Mouse (Mus musculus) heart, embryonic 16.5 days (tissue): ENCODE results near the gene Irf2. TPM values are rescaled to one million over a fixed set of nuclear protein-coding genes. Genes with fewer than 3 reads are reported as not detected.
A peak's percentile ranks its signal among the peaks of the same experiment; 100 is the strongest.

Experiments used
- ATAC-seq: fragments of 200-750 bp; cut with Nextera tagmentation; replicated peaks from 2 replicates; pipeline ENCODE4 v1.8.0; 2017; ENCODE audit warnings: moderate number of reproducible peaks; ENCODE audit not compliant: insufficient read depth, low FRiP score; ENCODE audit errors: extremely low read depth
- H3K27ac ChIP-seq: fragments of 300-500 bp; sonication (generic); 2 replicates; pipeline ENCODE4 v1.5.1; 2014; ENCODE audit warnings: mild to moderate bottlenecking, low read length, control low read depth, moderate library complexity
- H3K27me3 ChIP-seq: fragments of 300-500 bp; sonication (generic); 2 replicates; pipeline ENCODE4 v1.6.1; 2014; ENCODE audit warnings: low read length, mixed read lengths; ENCODE audit not compliant: control insufficient read depth, insufficient read depth
- H3K36me3 ChIP-seq: fragments of 300-500 bp; sonication (generic); 2 replicates; pipeline ENCODE4 v1.6.1; 2014; ENCODE audit not compliant: control insufficient read depth, insufficient read depth
- H3K4me1 ChIP-seq: fragments of 300-500 bp; sonication (generic); 2 replicates; pipeline ENCODE4 v1.6.1; 2014; ENCODE audit warnings: low read length, mixed read lengths; ENCODE audit not compliant: control insufficient read depth, insufficient read depth
- H3K4me2 ChIP-seq: fragments of 300-500 bp; sonication (generic); 2 replicates; pipeline ENCODE4 v1.6.1; 2014; ENCODE audit warnings: low read depth, mild to moderate bottlenecking, control low read depth, low read length
- H3K4me3 ChIP-seq: fragments of 300-500 bp; sonication (generic); 2 replicates; pipeline ENCODE4 v1.5.1; 2014; ENCODE audit warnings: mild to moderate bottlenecking, control low read depth, low read length
- H3K9ac ChIP-seq: fragments of 300-500 bp; sonication (generic); 2 replicates; pipeline ENCODE4 v1.6.1; 2014; ENCODE audit warnings: low read length, control low read depth
- H3K9me3 ChIP-seq: fragments of 300-500 bp; sonication (generic); replicated peaks from 2 replicates; pipeline ENCODE4 v1.6.1; 2016; ENCODE audit warnings: low read length; ENCODE audit not compliant: control insufficient read depth
- WGBS: fragments of 180-500 bp; shearing (Covaris S2); extraction: QIAGEN DNeasy Blood & Tissue Kit; methylation state at CpG from one replicate; pipeline ENCODE4 v1.1.7; 2014; 5-methylcytosine and 5-hydroxymethylcytosine counted together
- polyA plus RNA-seq: library from polyadenylated mRNA; unstranded; fragments of >200 nt; fragmentation: Nextera tagmentation; extraction: Ambion mirVana; gene quantifications from 2 replicates; pipeline ENCODE4 v1.2.1, GENCODE M21; 2015

Irf2 gene
- polyA plus RNA-seq, 1 experiment from 2014 or later: 22.5 TPM

DNA sequence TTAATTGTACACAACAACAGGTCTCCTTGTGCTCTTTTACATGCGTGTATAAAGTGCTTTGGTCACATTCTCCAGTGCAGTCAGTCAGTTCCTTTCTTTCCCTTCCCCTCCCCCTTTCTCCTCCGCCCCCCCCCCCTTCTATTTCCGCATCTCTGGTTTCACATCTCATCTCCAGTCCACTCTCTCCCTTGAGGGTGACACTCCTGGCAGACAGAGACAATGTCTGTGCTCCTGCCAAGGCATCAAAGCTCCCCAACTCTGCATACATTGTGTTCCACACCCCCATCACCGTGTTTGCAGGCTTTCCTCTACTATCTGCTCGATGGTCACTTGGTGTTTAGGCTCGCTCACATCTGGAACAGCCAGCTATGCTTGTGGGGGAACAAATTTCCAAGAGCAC lies 147.9 kb downstream of the Irf2 start:
- Histone ChIP-seq H3K4me1 (peaks cover 17% of the 10 kb centered on the region), H3K36me3 (no peaks in the 10 kb centered on the region), H3K9ac (no peak overlapping the region), H3K4me3 (no peak overlapping the region), H3K27ac (peak overlapping the region; percentile 44), H3K27me3 (no peaks in the 10 kb centered on the region), H3K9me3 (0 out of 2 replicates have a peak, but pooled peaks cover 2% of the 10 kb centered on the region), H3K4me2 (no peak overlapping the region)
- WGBS: 66% methylated on average over 6 of the region's 6 CpGs
- no peak for ATAC-seq

GRCm38 (mm10) chr8:46888575-46888974 lies 149.0 kb downstream of the Irf2 start:
- Histone ChIP-seq H3K27me3 (no peaks in the 10 kb centered on the region), H3K4me3 (no peak overlapping the region), H3K9ac (no peak overlapping the region), H3K9me3 (0 out of 2 replicates have a peak, but pooled peaks cover 2% of the 10 kb centered on the region), H3K36me3 (no peaks in the 10 kb centered on the region), H3K27ac (peak overlapping the region; percentile 44), H3K4me1 (peaks cover 25% of the 10 kb centered on the region), H3K4me2 (no peak overlapping the region)
- WGBS: 33% methylated on average over 4 of the region's 4 CpGs
- peak; percentile 61 for ATAC-seq

DNA sequence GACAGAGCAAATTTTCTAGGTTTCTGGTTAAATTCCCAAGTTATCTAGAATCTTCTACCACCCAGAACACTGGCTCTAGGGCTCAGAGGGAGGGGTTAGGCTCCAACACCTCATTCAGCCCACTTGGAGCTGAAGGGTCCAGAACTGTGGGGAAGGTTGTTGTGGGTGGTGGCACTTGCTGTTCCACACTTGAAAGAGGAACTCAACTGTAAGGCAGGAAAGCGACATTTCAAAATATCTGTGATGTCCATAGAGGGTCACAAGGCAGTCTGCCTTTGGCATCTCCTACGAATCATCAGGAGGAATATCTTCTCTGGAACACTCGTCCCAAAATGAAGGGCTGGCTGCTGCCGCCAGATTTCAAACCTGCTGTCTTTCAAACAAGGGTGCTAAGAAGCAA lies 150.7 kb downstream of the Irf2 start:
- H3K27ac ChIP-seq: no peak overlapping the region
- 0 out of 2 replicates have a peak, but pooled peaks cover 2% of the 10 kb centered on the region for H3K9me3 ChIP-seq
- H3K9ac ChIP-seq: no peak overlapping the region
- no peak for ATAC-seq
- 74% methylated on average over 4 of the region's 4 CpGs for WGBS
- H3K36me3 ChIP-seq: no peaks in the 10 kb centered on the region
- peaks cover 26% of the 10 kb centered on the region for H3K4me1 ChIP-seq
- no peak overlapping the region for H3K4me3 ChIP-seq
- no peak overlapping the region for H3K4me2 ChIP-seq
- H3K27me3 ChIP-seq: no peaks in the 10 kb centered on the region

- Histone ChIP-seq H3K4me3 (peak overlapping the region; percentile 37), H3K9ac (peak overlapping the region; percentile 58)
- 24% methylated on average over 22 of the region's 22 CpGs for WGBS
These were observed 153.2 kb downstream of the Irf2 start for GRCm38 (mm10) chr8:46892511-46893273.

DNA sequence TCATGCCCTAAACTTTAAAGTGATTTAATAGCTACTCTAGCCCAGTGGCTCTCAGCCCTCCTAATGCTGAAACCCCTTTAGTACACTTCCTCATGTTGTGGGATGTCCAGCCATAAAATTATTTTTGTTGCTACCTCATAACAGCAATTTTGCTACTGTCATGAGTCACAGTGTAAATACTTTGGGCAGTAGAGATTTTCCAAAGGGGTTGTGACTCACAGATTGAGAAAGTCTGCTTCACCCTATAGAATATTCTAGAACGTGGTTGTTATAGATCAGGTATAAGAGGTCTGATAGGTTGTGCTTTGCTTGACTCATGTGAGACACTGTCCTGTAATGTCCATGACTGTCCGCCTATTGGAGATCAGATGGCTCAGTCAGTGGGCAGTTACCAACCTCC lies 154.9 kb downstream of the Irf2 start:
- Histone ChIP-seq H3K27me3 (no peaks in the 10 kb centered on the region), H3K36me3 (no peaks in the 10 kb centered on the region), H3K9ac (no peak overlapping the region), H3K4me1 (peaks cover 15% of the 10 kb centered on the region), H3K27ac (no peak overlapping the region), H3K4me3 (no peak overlapping the region), H3K9me3 (no peaks in the 10 kb centered on the region), H3K4me2 (no peak overlapping the region)
- WGBS: 90% methylated on average over 2 of the region's 2 CpGs
- no peak for ATAC-seq

More at GRCm38 (mm10) chr8:46892511-46893273, 153.2 kb downstream of the Irf2 start:
- peak overlapping the region; percentile 92 for H3K27ac ChIP-seq
- peak; percentile 86 for ATAC-seq
- H3K27me3 ChIP-seq: no peaks in the 10 kb centered on the region
- H3K36me3 ChIP-seq: no peaks in the 10 kb centered on the region
- H3K4me1 ChIP-seq: peaks cover 26% of the 10 kb centered on the region
- no peaks in the 10 kb centered on the region for H3K9me3 ChIP-seq
- peak overlapping the region; percentile 64 for H3K4me2 ChIP-seq

GRCm38 (mm10) chr8:46896005-46896404 lies 156.5 kb downstream of the Irf2 start:
- WGBS: 88% methylated on average over 5 of the region's 5 CpGs
- H3K9me3 ChIP-seq: no peaks in the 10 kb centered on the region
- no peaks in the 10 kb centered on the region for H3K36me3 ChIP-seq
- no peak overlapping the region for H3K4me3 ChIP-seq
- peaks cover 15% of the 10 kb centered on the region for H3K4me1 ChIP-seq
- no peak overlapping the region for H3K9ac ChIP-seq
- no peak overlapping the region for H3K4me2 ChIP-seq
- H3K27ac ChIP-seq: no peak overlapping the region
- ATAC-seq: no peak
- H3K27me3 ChIP-seq: no peaks in the 10 kb centered on the region

GRCm38 (mm10) chr8:46896704-46897103 lies 157.2 kb downstream of the Irf2 start:
- H3K4me2 ChIP-seq: no peak overlapping the region
- ATAC-seq: no peak
- 83% methylated on average over 3 of the region's 3 CpGs for WGBS

More at GRCm38 (mm10) chr8:46896704-46897103, 157.2 kb downstream of the Irf2 start:
- Histone ChIP-seq H3K27me3 (no peaks in the 10 kb centered on the region), H3K27ac (no peak overlapping the region), H3K9me3 (no peaks in the 10 kb centered on the region), H3K36me3 (no peaks in the 10 kb centered on the region), H3K4me3 (no peak overlapping the region), H3K4me1 (peaks cover 15% of the 10 kb centered on the region), H3K9ac (no peak overlapping the region)

Other genes with a start within 250 kb of the Irf2 start
- gene Cenpu, start 187.7 kb upstream of the Irf2 start, polyA plus RNA-seq: 9.7 and 9.9 TPM in 2 replicates
- 9.0 and 9.5 TPM in 2 replicates for gene Primpol, start 122.5 kb upstream of the Irf2 start, polyA plus RNA-seq
- 53.6 and 63.5 TPM in 2 replicates for gene Casp3, start 122.4 kb upstream of the Irf2 start, polyA plus RNA-seq
- 3.2 and 3.5 TPM in 2 replicates for gene Enpp6, start 247.2 kb downstream of the Irf2 start, polyA plus RNA-seq